In the genomic region with DNA sequence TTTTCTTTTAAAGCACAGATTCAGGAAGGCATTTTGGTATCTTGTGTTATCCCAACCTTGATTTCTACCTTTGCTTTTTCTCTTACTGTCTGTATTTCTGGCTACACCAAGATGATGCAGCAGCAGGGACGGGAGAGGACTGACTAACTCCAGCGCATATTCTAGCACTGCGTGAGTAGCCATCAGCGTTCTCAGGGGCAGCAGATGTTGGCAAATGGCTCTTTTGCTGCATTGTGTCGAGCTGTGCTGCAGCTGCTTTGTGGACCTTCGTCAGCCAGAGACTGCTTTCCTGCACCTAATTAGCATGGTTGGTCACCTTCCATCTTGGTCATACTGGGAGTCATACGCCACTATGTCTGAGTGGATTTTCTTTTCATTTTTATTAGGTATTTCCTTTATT, we compare ENCODE assay signal across 22 mouse cellular contexts.
DNase-seq lines count a peak whose midpoint lies in the region; ATAC-seq and TF ChIP-seq lines count a peak whose summit lies in the region.
"Had no signal": no experiment of that assay in that cellular context is flagged by ENCODE, and none has a peak within 500 bp of the region (broad histone marks: within the 10 kb centered on the region; RNA-seq: fewer than 3 reads in every experiment).

No protein-coding gene starts in this region.

- DNase-seq in lung, postnatal 10 days = peak; percentile 9
- no peak for DNase-seq in lung, adult 18-20 months
- no peak for DNase-seq in CH12.LX (ENCODE audit: extremely low read depth)
- DNase-seq in urinary bladder, postnatal 25 days (ENCODE audit: low spot score) = no peak
- DNase-seq: adrenal gland, postnatal 25 days; cerebellum, adult 11-12 months; cerebellum, postnatal 36 days; heart, adult 2 months; heart, postnatal 4 days; kidney, postnatal 36 days; liver, postnatal 0 days; right cerebral cortex, postnatal 4 days; thymus, adult 2 months had no signal

- H3K27me3 ChIP-seq in forebrain, embryonic 12.5 days = no peaks in the 10 kb centered on the region
- no peaks in the 10 kb centered on the region for H3K27me3 ChIP-seq in forebrain, embryonic 15.5 days
- H3K27me3 ChIP-seq in CH12.LX (replicated peaks) = peaks cover 1% of the 10 kb centered on the region
- H3K27me3 ChIP-seq in hindbrain, embryonic 15.5 days = no peaks in the 10 kb centered on the region
- no peaks in the 10 kb centered on the region for H3K27me3 ChIP-seq in heart, embryonic 11.5 days (ENCODE audit: control insufficient read depth, insufficient read depth, low read length)
- H3K27me3 ChIP-seq: heart, embryonic 15.5 days had no signal

- H3K36me3 ChIP-seq in forebrain, embryonic 12.5 days (replicated peaks) = no peaks in the 10 kb centered on the region
- no peaks in the 10 kb centered on the region for H3K36me3 ChIP-seq in forebrain, embryonic 15.5 days
- no peaks in the 10 kb centered on the region for H3K36me3 ChIP-seq in CH12.LX (replicated peaks in 1 of 2; ENCODE audit: control insufficient read depth in 1 of 2, insufficient read depth in 1 of 2, low read length in 1 of 2)
- no peaks in the 10 kb centered on the region for H3K36me3 ChIP-seq in hindbrain, embryonic 15.5 days
- H3K36me3 ChIP-seq in heart, embryonic 11.5 days (ENCODE audit: control insufficient read depth, insufficient read depth, low read length) = no peaks in the 10 kb centered on the region
- H3K36me3 ChIP-seq: embryonic facial prominence, embryonic 10.5 days; heart, embryonic 15.5 days; limb, embryonic 10.5 days had no signal

- dilution Hi-C loops in CH12.LX (cut with MboI; ENCODE audit: extremely low pct_ligation_motif_present, extremely low pct_unique_long_range_greater_than_20kb, low sequenced_read_pairs) = no loop called here

- H3K27ac ChIP-seq in forebrain, embryonic 12.5 days = no peak overlapping the region
- H3K27ac ChIP-seq in forebrain, embryonic 15.5 days (replicated peaks) = no peak overlapping the region
- H3K27ac ChIP-seq in CH12.LX (ENCODE audit: insufficient read depth, low read depth) = no peak overlapping the region
- no peak overlapping the region for H3K27ac ChIP-seq in hindbrain, embryonic 15.5 days (replicated peaks)
- no peak overlapping the region for H3K27ac ChIP-seq in heart, embryonic 11.5 days (ENCODE audit: low read depth, low read length)
- H3K27ac ChIP-seq: embryonic facial prominence, embryonic 10.5 days; heart, adult 2 months; heart, embryonic 15.5 days; limb, embryonic 10.5 days had no signal

- no peak for TF ChIP-seq RAD21 in CH12.LX (IDR thresholded peaks at IDR 0.05; ENCODE audit: low read depth, low read length)

- no peak for TF ChIP-seq EP300 in CH12.LX (IDR thresholded peaks at IDR 0.05; ENCODE audit: low read length)

- no peaks in the 10 kb centered on the region for H3K9me3 ChIP-seq in forebrain, embryonic 12.5 days
- H3K9me3 ChIP-seq in forebrain, embryonic 15.5 days = no peaks in the 10 kb centered on the region
- H3K9me3 ChIP-seq in CH12.LX (replicated peaks; ENCODE audit: low read length) = no peaks in the 10 kb centered on the region
- no peaks in the 10 kb centered on the region for H3K9me3 ChIP-seq in hindbrain, embryonic 15.5 days
- no peaks in the 10 kb centered on the region for H3K9me3 ChIP-seq in heart, embryonic 11.5 days (replicated peaks; ENCODE audit: control insufficient read depth, low read length)
- H3K9me3 ChIP-seq: embryonic facial prominence, embryonic 10.5 days; heart, embryonic 15.5 days; limb, embryonic 10.5 days had no signal

- peak; percentile 44; the same call in 1 of the 2 replicates for ATAC-seq in forebrain, embryonic 12.5 days (ENCODE audit: low FRiP score)
- no peak for ATAC-seq in forebrain, embryonic 15.5 days (replicated peaks)
- no peak for ATAC-seq in hindbrain, embryonic 15.5 days (ENCODE audit: low FRiP score, low read depth)
- ATAC-seq in heart, embryonic 11.5 days (replicated peaks; ENCODE audit: insufficient number of reproducible peaks, low FRiP score, low TSS enrichment) = no peak
- ATAC-seq: forebrain, embryonic 16.5 days; intestine, embryonic 16.5 days; liver, postnatal 0 days had no signal

- no peaks in the 10 kb centered on the region for H3K4me1 ChIP-seq in forebrain, embryonic 12.5 days
- no peaks in the 10 kb centered on the region for H3K4me1 ChIP-seq in forebrain, embryonic 15.5 days
- H3K4me1 ChIP-seq in CH12.LX (ENCODE audit: control insufficient read depth in 1 of 2, insufficient read depth in 2 of 2) = no peaks in the 10 kb centered on the region; a peak in 1 of 4 replicates
- no peaks in the 10 kb centered on the region for H3K4me1 ChIP-seq in hindbrain, embryonic 15.5 days (replicated peaks)
- H3K4me1 ChIP-seq in heart, embryonic 11.5 days (ENCODE audit: control insufficient read depth, insufficient read depth, low read length) = no peaks in the 10 kb centered on the region
- H3K4me1 ChIP-seq: embryonic facial prominence, embryonic 10.5 days; heart, embryonic 15.5 days; limb, embryonic 10.5 days had no signal

- no peak for TF ChIP-seq POLR2A in CH12.LX (IDR thresholded peaks at IDR 0.05; ENCODE audit: low read depth, low read length)

- H3K9ac ChIP-seq in forebrain, embryonic 12.5 days = no peak overlapping the region
- no peak overlapping the region for H3K9ac ChIP-seq in forebrain, embryonic 15.5 days (replicated peaks)
- H3K9ac ChIP-seq in CH12.LX (ENCODE audit: insufficient read depth, low read depth) = no peak overlapping the region
- no peak overlapping the region for H3K9ac ChIP-seq in hindbrain, embryonic 15.5 days
- no peak overlapping the region for H3K9ac ChIP-seq in heart, embryonic 11.5 days (ENCODE audit: low read depth, low read length)
- H3K9ac ChIP-seq: heart, embryonic 15.5 days; liver, postnatal 0 days had no signal

- TF ChIP-seq CTCF in CH12.LX (conservative IDR thresholded peaks at IDR 0.05 in 1 of 2, IDR thresholded peaks at IDR 0.05 in 1 of 2; ENCODE audit: low read depth in 2 of 2, low read length in 2 of 2) = no peak

- 78% methylated on average over 7 of the region's 7 CpGs for WGBS in forebrain, embryonic 12.5 days
- WGBS in forebrain, embryonic 15.5 days = 66% methylated on average over 7 of the region's 7 CpGs
- WGBS in hindbrain, embryonic 15.5 days = 51% methylated on average over 7 of the region's 7 CpGs
- WGBS in heart, embryonic 11.5 days (ENCODE audit: insufficient replicate concordance) = 72% methylated on average over 7 of the region's 7 CpGs

- H3K4me2 ChIP-seq in forebrain, embryonic 12.5 days = no peak overlapping the region
- H3K4me2 ChIP-seq in forebrain, embryonic 15.5 days (replicated peaks) = no peak overlapping the region
- peak overlapping the region; percentile 42; the same call in 1 of the 2 replicates for H3K4me2 ChIP-seq in CH12.LX (ENCODE audit: insufficient read depth, low read depth, poor library complexity, severe bottlenecking)
- H3K4me2 ChIP-seq in hindbrain, embryonic 15.5 days = 0 out of 2 replicates have a peak overlapping the region, but pooled peaks have one; percentile 7
- no peak overlapping the region for H3K4me2 ChIP-seq in heart, embryonic 11.5 days
- H3K4me2 ChIP-seq: heart, embryonic 15.5 days had no signal

- H3K4me3 ChIP-seq in forebrain, embryonic 12.5 days (replicated peaks) = no peak overlapping the region
- no peak overlapping the region for H3K4me3 ChIP-seq in forebrain, embryonic 15.5 days
- peak overlapping the region in 1 of 3 experiments; percentile 33 for H3K4me3 ChIP-seq in CH12.LX (replicated peaks in 1 of 3; ENCODE audit: low read depth in 2 of 3, low read length in 2 of 3, poor library complexity in 1 of 3)
- no peak overlapping the region for H3K4me3 ChIP-seq in hindbrain, embryonic 15.5 days
- H3K4me3 ChIP-seq in heart, embryonic 11.5 days (ENCODE audit: low read depth, low read length) = no peak overlapping the region
- H3K4me3 ChIP-seq: embryonic facial prominence, embryonic 10.5 days; heart, adult 2 months; heart, embryonic 15.5 days; limb, embryonic 10.5 days had no signal

- in situ Hi-C loops in CH12.LX (cut with MboI; ENCODE audit: low pct_ligation_motif_present, low pct_unique_long_range_greater_than_20kb, low sequenced_read_pairs) = no loop called here

- H3K79me2 ChIP-seq in CH12.LX (replicated peaks; ENCODE audit: control insufficient read depth, extremely low read depth, insufficient read depth, poor library complexity, severe bottlenecking) = no peaks in the 10 kb centered on the region

TF ChIP-seq in CH12.LX, 34 proteins besides CTCF, POLR2A, EP300 and RAD21:
- TF ChIP-seq MAX (IDR thresholded peaks at IDR 0.05; ENCODE audit: low read length) = no peak
- no peak for TF ChIP-seq ZNF384 (IDR thresholded peaks at IDR 0.05; ENCODE audit: low read depth, low read length)
- no peak for TF ChIP-seq GABPA (IDR thresholded peaks at IDR 0.05; ENCODE audit: insufficient replicate concordance, low read depth, low read length)
- TF ChIP-seq MYC (IDR thresholded peaks at IDR 0.05; ENCODE audit: low read depth, low read length) = no peak
- TF ChIP-seq ELF1 (IDR thresholded peaks at IDR 0.05; ENCODE audit: low read depth, low read length) = no peak
- TF ChIP-seq USF1 (IDR thresholded peaks at IDR 0.05; ENCODE audit: low read depth, low read length) = no peak
- TF ChIP-seq HCFC1 (IDR thresholded peaks at IDR 0.05; ENCODE audit: low read depth, low read length) = no peak

Comparison
In these comparisons a context has a peak if more than half of its experiments do, and no peak if none do; other contexts are left out.
1. H3K4me2 ChIP-seq: peak in CH12.LX (single experiment) and hindbrain, embryonic 15.5 days (single experiment); none in forebrain, embryonic 12.5 days (single experiment), forebrain, embryonic 15.5 days (single experiment) and heart, embryonic 11.5 days (single experiment).